Mouse (Mus musculus): Measurements from ENCODE around the gene Pdcd1. TPM values are rescaled to one million over a fixed set of nuclear protein-coding genes. Genes with fewer than 3 reads are reported as not detected.
"Not testable (repeated sequence)": the region's sequence is repeated elsewhere in the genome, so short reads cannot be mapped to it uniquely, and the experiment has no call there.

The Pdcd1 gene
- polyA plus RNA-seq, 1 experiment from 2014 or later: not detected

GRCm38 (mm10) chr1:94008826-94009225, 43.5 kb downstream of the Pdcd1 start:
- DNase-seq (ENCODE audit: low spot score); H3K4me1 ChIP-seq (ENCODE audit: control insufficient read depth, insufficient read depth, low read length); H3K4me3 ChIP-seq (ENCODE audit: low read depth, low read length); H3K9ac ChIP-seq (ENCODE audit: low read length); H3K36me3 ChIP-seq (ENCODE audit: control insufficient read depth, insufficient read depth, low read length); H3K27ac ChIP-seq (ENCODE audit: low read depth, low read length); H3K27me3 ChIP-seq (ENCODE audit: control insufficient read depth, insufficient read depth, low read length); ATAC-seq (ENCODE audit: insufficient read depth, low FRiP score, low TSS enrichment); H3K4me2 ChIP-seq (ENCODE audit: low read depth); H3K9me3 ChIP-seq (ENCODE audit: control insufficient read depth, low read length): not testable (repeated sequence)
- 88% methylated on average over 14 of the region's 19 CpGs for whole genome bisulfite sequencing

GRCm38 (mm10) chr1:94005954-94006506, 46.3 kb downstream of the Pdcd1 start:
- H3K36me3 ChIP-seq (ENCODE audit: control insufficient read depth, insufficient read depth, low read length); DNase-seq (ENCODE audit: low spot score); ATAC-seq (ENCODE audit: insufficient read depth, low FRiP score, low TSS enrichment); H3K9ac ChIP-seq (ENCODE audit: low read length); H3K4me3 ChIP-seq (ENCODE audit: low read depth, low read length); H3K27ac ChIP-seq (ENCODE audit: low read depth, low read length); H3K4me1 ChIP-seq (ENCODE audit: control insufficient read depth, insufficient read depth, low read length); H3K9me3 ChIP-seq (ENCODE audit: control insufficient read depth, low read length); H3K4me2 ChIP-seq (ENCODE audit: low read depth); H3K27me3 ChIP-seq (ENCODE audit: control insufficient read depth, insufficient read depth, low read length): not testable (repeated sequence)
- WGBS: 80% methylated on average over 2 of the region's 2 CpGs

- Histone ChIP-seq H3K9ac (ENCODE audit: low read length) (no peak overlapping the region), H3K4me3 (ENCODE audit: low read depth, low read length) (no peak overlapping the region), H3K36me3 (ENCODE audit: control insufficient read depth, insufficient read depth, low read length) (no peaks in the 10 kb centered on the region), H3K27ac (ENCODE audit: low read depth, low read length) (no peak overlapping the region), H3K9me3 (ENCODE audit: control insufficient read depth, low read length) (no peaks in the 10 kb centered on the region), H3K4me2 (ENCODE audit: low read depth) (no peak overlapping the region), H3K4me1 (ENCODE audit: control insufficient read depth, insufficient read depth, low read length) (no peaks in the 10 kb centered on the region), H3K27me3 (ENCODE audit: control insufficient read depth, insufficient read depth, low read length) (no peaks in the 10 kb centered on the region)
- no peak for ATAC-seq (ENCODE audit: insufficient read depth, low FRiP score, low TSS enrichment)
- WGBS: 81% methylated on average over 2 of the region's 2 CpGs
- no peak for DNase-seq (ENCODE audit: low spot score)
Observed at GRCm38 (mm10) chr1:94001023-94001422, 51.3 kb downstream of the Pdcd1 start.

- H3K4me3 ChIP-seq (ENCODE audit: low read depth, low read length); H3K9me3 ChIP-seq (ENCODE audit: control insufficient read depth, low read length); ATAC-seq (ENCODE audit: insufficient read depth, low FRiP score, low TSS enrichment); DNase-seq (ENCODE audit: low spot score); H3K4me2 ChIP-seq (ENCODE audit: low read depth); H3K9ac ChIP-seq (ENCODE audit: low read length); H3K4me1 ChIP-seq (ENCODE audit: control insufficient read depth, insufficient read depth, low read length); H3K27me3 ChIP-seq (ENCODE audit: control insufficient read depth, insufficient read depth, low read length); H3K27ac ChIP-seq (ENCODE audit: low read depth, low read length); H3K36me3 ChIP-seq (ENCODE audit: control insufficient read depth, insufficient read depth, low read length): not testable (repeated sequence)
- 89% methylated on average over 3 of the region's 3 CpGs for WGBS
Observed at GRCm38 (mm10) chr1:93991491-93991890, 60.9 kb downstream of the Pdcd1 start.

- H3K4me1 ChIP-seq (ENCODE audit: control insufficient read depth, insufficient read depth, low read length); H3K27ac ChIP-seq (ENCODE audit: low read depth, low read length); H3K27me3 ChIP-seq (ENCODE audit: control insufficient read depth, insufficient read depth, low read length); H3K36me3 ChIP-seq (ENCODE audit: control insufficient read depth, insufficient read depth, low read length); H3K9ac ChIP-seq (ENCODE audit: low read length); ATAC-seq (ENCODE audit: insufficient read depth, low FRiP score, low TSS enrichment); H3K9me3 ChIP-seq (ENCODE audit: control insufficient read depth, low read length); H3K4me3 ChIP-seq (ENCODE audit: low read depth, low read length); DNase-seq (ENCODE audit: low spot score); H3K4me2 ChIP-seq (ENCODE audit: low read depth): not testable (repeated sequence)
- WGBS: 87% methylated on average over 2 of the region's 2 CpGs
Observed at GRCm38 (mm10) chr1:93991068-93991467, 61.3 kb downstream of the Pdcd1 start.

GRCm38 (mm10) chr1:93990209-93990608, 62.1 kb downstream of the Pdcd1 start, which contains the start of gene Gal3st2c:
Gal3st2c (plus strand) TSS chr1:93990509.
- H3K36me3 ChIP-seq (ENCODE audit: control insufficient read depth, insufficient read depth, low read length); H3K4me2 ChIP-seq (ENCODE audit: low read depth); H3K4me3 ChIP-seq (ENCODE audit: low read depth, low read length); H3K9me3 ChIP-seq (ENCODE audit: control insufficient read depth, low read length); H3K4me1 ChIP-seq (ENCODE audit: control insufficient read depth, insufficient read depth, low read length); H3K27ac ChIP-seq (ENCODE audit: low read depth, low read length); ATAC-seq (ENCODE audit: insufficient read depth, low FRiP score, low TSS enrichment); H3K9ac ChIP-seq (ENCODE audit: low read length); H3K27me3 ChIP-seq (ENCODE audit: control insufficient read depth, insufficient read depth, low read length); DNase-seq (ENCODE audit: low spot score): not testable (repeated sequence)
- WGBS: 89% methylated on average over 7 of the region's 8 CpGs

- Histone ChIP-seq H3K4me1 (ENCODE audit: control insufficient read depth, insufficient read depth, low read length) (no peaks in the 10 kb centered on the region), H3K36me3 (ENCODE audit: control insufficient read depth, insufficient read depth, low read length) (no peaks in the 10 kb centered on the region), H3K27ac (ENCODE audit: low read depth, low read length) (no peak overlapping the region), H3K4me2 (ENCODE audit: low read depth) (no peak overlapping the region), H3K9ac (ENCODE audit: low read length) (no peak overlapping the region), H3K27me3 (ENCODE audit: control insufficient read depth, insufficient read depth, low read length) (no peaks in the 10 kb centered on the region), H3K4me3 (ENCODE audit: low read depth, low read length) (no peak overlapping the region), H3K9me3 (ENCODE audit: control insufficient read depth, low read length) (no peaks in the 10 kb centered on the region)
- DNase-seq (ENCODE audit: low spot score): no peak
- WGBS: 73% methylated on average over 3 of the region's 3 CpGs
- ATAC-seq (ENCODE audit: insufficient read depth, low FRiP score, low TSS enrichment): no peak
Observed at GRCm38 (mm10) chr1:93988786-93989185, 63.6 kb downstream of the Pdcd1 start.

Other genes with a start within 250 kb of the Pdcd1 start
- 16.1 and 17.1 TPM in 2 replicates for gene Ing5, start 248.6 kb downstream of the Pdcd1 start, polyA plus RNA-seq (2014; fragmentation: Nextera tagmentation; extraction: Ambion mirVana)
- 11.7 and 13.0 TPM in 2 replicates for gene D2hgdh, start 227.6 kb downstream of the Pdcd1 start, polyA plus RNA-seq (2014; fragmentation: Nextera tagmentation; extraction: Ambion mirVana)
- 0.11 TPM in 1 of 2 replicates, not detected in the other for gene Gal3st2, start 191.2 kb downstream of the Pdcd1 start, polyA plus RNA-seq (2014; fragmentation: Nextera tagmentation; extraction: Ambion mirVana)
- not detected in 2 replicates for gene Gal3st2b, start 134.2 kb downstream of the Pdcd1 start, polyA plus RNA-seq (2014; fragmentation: Nextera tagmentation; extraction: Ambion mirVana)
- not detected in 2 replicates for gene Gal3st2c, start 62.0 kb downstream of the Pdcd1 start, polyA plus RNA-seq (2014; fragmentation: Nextera tagmentation; extraction: Ambion mirVana)
- not detected in 2 replicates for gene Neu4, start 32.1 kb downstream of the Pdcd1 start, polyA plus RNA-seq (2014; fragmentation: Nextera tagmentation; extraction: Ambion mirVana)